Mouse (Mus musculus): Measurements from ENCODE around the gene Gls. TPM values are rescaled to one million over a fixed set of nuclear protein-coding genes. Genes with fewer than 3 reads are reported as not detected.

Gls gene
- polyA plus RNA-seq, 1 experiment from 2014 or later: 4.7 TPM

DNA sequence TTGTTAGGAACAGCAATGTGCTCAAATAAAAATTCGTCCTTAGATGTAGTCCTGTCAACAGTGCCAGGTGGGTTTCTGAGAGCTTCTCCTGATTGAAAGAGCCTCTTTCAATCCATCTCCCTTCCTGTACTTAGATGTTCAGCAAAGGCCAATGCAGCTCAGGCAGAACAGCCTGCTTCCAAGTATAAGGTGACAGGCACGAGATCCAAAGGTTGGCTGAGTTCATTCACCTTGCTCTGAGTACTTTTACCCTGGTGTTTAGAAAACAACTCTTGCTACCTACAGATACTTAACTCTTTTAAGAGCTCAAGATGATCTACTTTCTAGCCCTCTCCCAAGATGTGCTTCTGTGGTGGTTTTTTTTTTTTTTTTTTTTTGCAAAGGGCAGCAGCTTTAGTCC lies 56.0 kb downstream of the Gls start:
- Histone ChIP-seq H3K36me3 (replicated peaks; ENCODE audit: insufficient read depth, low read length) (no peaks in the 10 kb centered on the region), H3K4me1 (ENCODE audit: insufficient read depth) (no peaks in the 10 kb centered on the region), H3K27ac (ENCODE audit: low read depth) (no peak overlapping the region), H3K27me3 (ENCODE audit: insufficient read depth, low read length) (no peaks in the 10 kb centered on the region), H3K9me3 (ENCODE audit: low read length) (no peaks in the 10 kb centered on the region), H3K4me2 (ENCODE audit: low read depth, low read length) (no peak overlapping the region), H3K9ac (replicated peaks) (no peak overlapping the region), H3K4me3 (ENCODE audit: low read depth, low read length) (no peak overlapping the region)
- TF ChIP-seq CTCF (IDR thresholded peaks at IDR 0.05; ENCODE audit: low read depth) (no peak), EP300 (IDR thresholded peaks at IDR 0.05; ENCODE audit: low read depth) (no peak)
- ATAC-seq: no peak
- 54% methylated on average over 2 of the region's 2 CpGs for WGBS (ENCODE audit: insufficient replicate concordance)
- no peak for DNase-seq

DNA sequence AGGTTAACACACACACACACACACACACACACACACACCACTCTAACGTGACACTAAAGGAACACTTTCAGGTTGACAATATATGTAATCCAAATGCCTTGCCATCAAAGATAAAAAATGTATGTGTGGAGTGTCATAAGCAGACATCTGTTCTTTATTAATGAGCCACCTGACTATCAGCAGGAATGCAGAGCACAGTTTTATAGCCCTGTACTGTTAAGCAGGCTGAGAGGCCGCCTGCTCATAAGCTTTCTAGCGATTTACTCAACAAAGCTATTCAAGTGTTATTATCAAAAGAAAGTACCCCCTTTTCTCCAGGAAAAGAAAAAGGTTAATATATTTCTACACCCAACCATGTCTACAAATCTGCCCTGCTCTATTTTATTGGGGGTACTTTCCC lies 57.0 kb downstream of the Gls start:
- TF ChIP-seq CTCF (IDR thresholded peaks at IDR 0.05; ENCODE audit: low read depth) (no peak), EP300 (IDR thresholded peaks at IDR 0.05; ENCODE audit: low read depth) (no peak)
- 74% methylated on average over 3 of the region's 3 CpGs for WGBS (ENCODE audit: insufficient replicate concordance)

DNA sequence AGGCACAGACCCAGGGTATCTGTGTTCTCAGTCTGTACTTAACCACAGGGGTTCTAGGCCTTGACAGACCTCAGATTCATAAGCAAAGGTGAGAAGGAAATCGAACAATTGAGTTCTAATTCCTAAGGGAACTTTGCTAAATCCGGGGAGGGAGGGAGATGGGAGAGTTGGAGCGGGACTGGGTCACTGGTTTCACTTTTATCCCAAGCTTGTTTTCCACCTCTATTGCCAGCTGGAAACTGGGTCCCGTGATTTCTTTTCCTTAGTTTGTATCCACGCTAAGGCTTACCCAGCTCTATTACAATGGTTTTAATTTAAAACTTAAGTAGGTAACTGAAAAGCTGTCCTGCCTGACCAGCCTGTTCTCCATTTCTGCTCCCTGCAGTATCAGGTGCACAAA lies 57.7 kb downstream of the Gls start:
- Histone ChIP-seq H3K36me3 (replicated peaks; ENCODE audit: insufficient read depth, low read length) (no peaks in the 10 kb centered on the region), H3K27ac (ENCODE audit: low read depth) (no peak overlapping the region), H3K9ac (replicated peaks) (no peak overlapping the region), H3K4me2 (ENCODE audit: low read depth, low read length) (no peak overlapping the region), H3K27me3 (ENCODE audit: insufficient read depth, low read length) (no peaks in the 10 kb centered on the region), H3K9me3 (ENCODE audit: low read length) (no peaks in the 10 kb centered on the region), H3K4me3 (ENCODE audit: low read depth, low read length) (no peak overlapping the region), H3K4me1 (ENCODE audit: insufficient read depth) (no peaks in the 10 kb centered on the region)
- ATAC-seq (no peak), DNase-seq (no peak)
- TF ChIP-seq CTCF (IDR thresholded peaks at IDR 0.05; ENCODE audit: low read depth) (no peak), EP300 (IDR thresholded peaks at IDR 0.05; ENCODE audit: low read depth) (no peak)
- 66% methylated on average over 5 of the region's 5 CpGs for WGBS (ENCODE audit: insufficient replicate concordance)

More for the DNA sequence above, 57.0 kb downstream of the Gls start:
- no peak overlapping the region for H3K27ac ChIP-seq (ENCODE audit: low read depth)
- ATAC-seq (no peak), DNase-seq (no peak)
- no peaks in the 10 kb centered on the region for H3K36me3 ChIP-seq (replicated peaks; ENCODE audit: insufficient read depth, low read length)
- H3K27me3 ChIP-seq (ENCODE audit: insufficient read depth, low read length): no peaks in the 10 kb centered on the region
- no peak overlapping the region for H3K9ac ChIP-seq (replicated peaks)
- no peak overlapping the region for H3K4me3 ChIP-seq (ENCODE audit: low read depth, low read length)
- no peaks in the 10 kb centered on the region for H3K9me3 ChIP-seq (ENCODE audit: low read length)
- H3K4me2 ChIP-seq (ENCODE audit: low read depth, low read length): no peak overlapping the region
- no peaks in the 10 kb centered on the region for H3K4me1 ChIP-seq (ENCODE audit: insufficient read depth)

DNA sequence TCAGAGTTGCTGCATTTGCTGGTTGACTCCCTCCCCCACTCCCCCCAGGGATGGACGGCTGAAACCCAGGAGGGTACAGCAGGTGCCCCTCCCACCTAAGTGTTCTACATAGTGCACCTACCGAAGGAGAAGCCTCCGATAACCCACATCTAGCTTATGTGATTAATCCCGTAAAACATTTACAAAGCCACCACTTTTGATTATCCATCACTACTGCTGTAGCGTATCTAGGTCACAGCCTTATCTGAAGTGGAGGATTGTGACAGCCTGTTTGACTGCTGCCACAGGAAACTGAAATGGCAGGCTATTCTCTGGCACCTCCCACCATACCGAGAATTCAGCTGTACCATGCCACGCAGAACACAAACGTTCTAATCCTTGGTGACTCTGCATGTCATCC lies 61.8 kb downstream of the Gls start:
- WGBS (ENCODE audit: insufficient replicate concordance): 35% methylated on average over 8 of the region's 8 CpGs
- no peaks in the 10 kb centered on the region for H3K9me3 ChIP-seq (ENCODE audit: low read length)
- H3K27me3 ChIP-seq (ENCODE audit: insufficient read depth, low read length): no peaks in the 10 kb centered on the region
- ATAC-seq (0 out of 2 replicates have a peak, but pooled peaks have one; percentile 30), DNase-seq (no peak)
- no peak overlapping the region for H3K9ac ChIP-seq (replicated peaks)
- H3K4me3 ChIP-seq (ENCODE audit: low read depth, low read length): no peak overlapping the region
- TF ChIP-seq EP300 (IDR thresholded peaks at IDR 0.05; ENCODE audit: low read depth) (no peak), CTCF (IDR thresholded peaks at IDR 0.05; ENCODE audit: low read depth) (no peak)
- H3K27ac ChIP-seq (ENCODE audit: low read depth): no peak overlapping the region
- H3K4me1 ChIP-seq (ENCODE audit: insufficient read depth): no peaks in the 10 kb centered on the region
- H3K4me2 ChIP-seq (ENCODE audit: low read depth, low read length): no peak overlapping the region
- peaks cover under 1% of the 10 kb centered on the region; the same call in 1 of the 2 replicates for H3K36me3 ChIP-seq (replicated peaks; ENCODE audit: insufficient read depth, low read length)

DNA sequence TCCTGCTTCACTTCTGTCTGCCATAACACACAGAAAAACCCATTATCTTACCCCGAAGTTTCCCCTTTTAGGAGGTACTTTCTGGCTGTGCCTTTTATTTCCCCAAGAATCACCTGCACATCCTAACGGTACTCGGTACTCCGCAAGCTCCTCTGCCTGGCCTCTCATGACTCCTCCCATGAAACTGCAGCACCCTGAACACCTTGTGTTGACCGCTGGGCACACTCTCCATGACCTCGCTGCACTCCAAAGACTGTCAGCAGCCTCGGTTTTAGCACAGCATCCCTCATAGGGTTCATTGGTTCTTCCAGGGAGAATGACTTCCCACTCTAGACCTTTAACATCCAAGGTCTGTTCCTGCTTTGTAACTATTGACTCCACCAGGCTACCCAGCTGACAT lies 62.3 kb downstream of the Gls start:
- H3K4me2 ChIP-seq (ENCODE audit: low read depth, low read length): no peak overlapping the region
- DNase-seq (no peak), ATAC-seq (no peak)
- H3K27me3 ChIP-seq (ENCODE audit: insufficient read depth, low read length): no peaks in the 10 kb centered on the region
- WGBS (ENCODE audit: insufficient replicate concordance): 66% methylated on average over 7 of the region's 7 CpGs
- H3K27ac ChIP-seq (ENCODE audit: low read depth): no peak overlapping the region
- H3K4me3 ChIP-seq (ENCODE audit: low read depth, low read length): no peak overlapping the region
- no peaks in the 10 kb centered on the region for H3K9me3 ChIP-seq (ENCODE audit: low read length)
- H3K36me3 ChIP-seq (replicated peaks; ENCODE audit: insufficient read depth, low read length): peaks cover 6% of the 10 kb centered on the region
- H3K4me1 ChIP-seq (ENCODE audit: insufficient read depth): no peaks in the 10 kb centered on the region
- H3K9ac ChIP-seq (replicated peaks): no peak overlapping the region
- TF ChIP-seq EP300 (IDR thresholded peaks at IDR 0.05; ENCODE audit: low read depth) (no peak), CTCF (IDR thresholded peaks at IDR 0.05; ENCODE audit: low read depth) (no peak)

DNA sequence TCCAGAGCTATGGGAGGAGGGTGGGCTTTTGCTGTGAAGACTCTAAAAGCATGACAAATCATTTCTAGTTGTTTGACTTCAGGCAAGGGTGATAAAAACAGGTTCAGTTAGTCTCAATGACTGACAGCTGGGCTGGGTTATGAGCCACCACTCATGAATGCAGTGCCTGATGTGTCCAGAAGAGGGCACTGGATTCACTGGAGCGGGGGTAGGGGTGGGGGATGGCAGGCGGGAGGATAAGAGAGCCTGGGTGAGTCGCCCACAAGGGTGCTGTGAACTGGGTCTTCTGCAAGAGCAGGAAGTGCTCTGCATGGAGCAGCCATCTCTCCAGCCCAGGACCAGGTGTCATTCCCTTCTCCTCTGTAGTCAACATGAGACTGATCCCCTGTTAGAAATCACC lies 63.0 kb downstream of the Gls start:
- TF ChIP-seq CTCF (IDR thresholded peaks at IDR 0.05; ENCODE audit: low read depth) (peak; percentile 74), EP300 (IDR thresholded peaks at IDR 0.05; ENCODE audit: low read depth) (no peak)
- ATAC-seq (peak; percentile 69), DNase-seq (peak; percentile 64)
- H3K9ac ChIP-seq (replicated peaks): no peak overlapping the region
- no peaks in the 10 kb centered on the region for H3K27me3 ChIP-seq (ENCODE audit: insufficient read depth, low read length)
- peaks cover 13% of the 10 kb centered on the region for H3K36me3 ChIP-seq (replicated peaks; ENCODE audit: insufficient read depth, low read length)
- WGBS (ENCODE audit: insufficient replicate concordance): 19% methylated on average over 3 of the region's 3 CpGs
- no peaks in the 10 kb centered on the region for H3K4me1 ChIP-seq (ENCODE audit: insufficient read depth)
- no peak overlapping the region for H3K4me3 ChIP-seq (ENCODE audit: low read depth, low read length)
- H3K9me3 ChIP-seq (ENCODE audit: low read length): no peaks in the 10 kb centered on the region
- H3K4me2 ChIP-seq (ENCODE audit: low read depth, low read length): no peak overlapping the region
- H3K27ac ChIP-seq (ENCODE audit: low read depth): no peak overlapping the region
